Mouse (Mus musculus) liver, postnatal 0 days (tissue): Measurements from ENCODE around the gene Cenpe.

Experiments used
- CTCF ChIP-seq: sonication (generic); IDR thresholded peaks from 2 replicates; pipeline ENCODE4 v1.5.1; 2016; ENCODE audit warnings: antibody characterized with exemption, low read depth
- EP300 ChIP-seq: IDR thresholded peaks from 2 replicates; pipeline ENCODE4 v1.6.1; 2016; ENCODE audit warnings: antibody characterized with exemption, low read depth, mild to moderate bottlenecking

- no peak for TF ChIP-seq CTCF
- TF ChIP-seq EP300, result no peak
Observed at GRCm38 (mm10) chr3:135191861-135192260, 20.5 kb upstream of the Cenpe start.
